Mouse (Mus musculus) kidney, postnatal 0 days (tissue): ENCODE data around the gene Zfp229. TPM values are rescaled to one million over a fixed set of nuclear protein-coding genes. Genes with fewer than 3 reads are reported as not detected.

Experiments used
- ATAC-seq: fragments of 200-750 bp; cut with Nextera tagmentation; replicated peaks from 2 replicates; pipeline ENCODE4 v1.8.0; 2017; ENCODE audit warnings: low read depth, moderate number of reproducible peaks, moderate TSS enrichment, moderate library complexity; ENCODE audit not compliant: low FRiP score
- DNase-seq: peaks from one replicate; pipeline ENCODE4 v3.0.0-alpha.2; 2016; ENCODE audit warnings: low spot score
- H3K27ac ChIP-seq: fragments of 300-500 bp; sonication (generic); 2 replicates; pipeline ENCODE4 v1.5.1; 2014; ENCODE audit warnings: mild to moderate bottlenecking
- H3K27me3 ChIP-seq: fragments of 300-500 bp; sonication (generic); 2 replicates; pipeline ENCODE4 v1.6.1; 2014; ENCODE audit warnings: low read length, mixed read lengths; ENCODE audit not compliant: insufficient read depth
- H3K36me3 ChIP-seq: fragments of 300-500 bp; sonication (generic); 2 replicates; pipeline ENCODE4 v1.6.1; 2014; ENCODE audit warnings: low read length, mixed read lengths; ENCODE audit not compliant: insufficient read depth
- H3K4me1 ChIP-seq: fragments of 300-500 bp; sonication (generic); replicated peaks from 2 replicates; pipeline ENCODE4 v1.6.1; 2014; ENCODE audit warnings: antibody characterized with exemption, low read length, mixed read lengths; ENCODE audit not compliant: insufficient read depth
- H3K4me2 ChIP-seq: fragments of 300-500 bp; sonication (generic); 2 replicates; pipeline ENCODE4 v1.6.1; 2014; ENCODE audit warnings: mild to moderate bottlenecking, low read length, moderate library complexity, mixed read lengths
- H3K4me3 ChIP-seq: fragments of 300-500 bp; sonication (generic); replicated peaks from 2 replicates; pipeline ENCODE4 v1.5.1; 2014; ENCODE audit warnings: low read depth, low read length
- H3K9ac ChIP-seq: fragments of 300-500 bp; sonication (generic); 2 replicates; pipeline ENCODE4 v1.6.1; 2014; ENCODE audit warnings: low read depth, low read length
- H3K9me3 ChIP-seq: fragments of 300-500 bp; sonication (generic); replicated peaks from 2 replicates; pipeline ENCODE4 v1.6.1; 2016; ENCODE audit warnings: low read length, inconsistent platforms, mixed read lengths
- CTCF ChIP-seq: IDR thresholded peaks from 2 replicates; pipeline ENCODE4 v1.5.1; 2016; ENCODE audit warnings: antibody characterized with exemption, low read depth, mild to moderate bottlenecking, moderate library complexity
- WGBS: fragments of 180-500 bp; shearing (Covaris S2); extraction: QIAGEN DNeasy Blood & Tissue Kit; methylation state at CpG from one replicate; pipeline ENCODE4 v1.1.7; 2014; 5-methylcytosine and 5-hydroxymethylcytosine counted together
- polyA plus RNA-seq: library from polyadenylated mRNA; unstranded; fragments of >200 nt; fragmentation: Nextera tagmentation; extraction: Ambion mirVana; gene quantifications from 2 replicates; pipeline ENCODE4 v1.2.1, GENCODE M21; 2015

Zfp229 gene
- polyA plus RNA-seq, 1 experiment from 2014 or later, result 5.7 TPM

GRCm38 (mm10) chr17:21707343-21707996 lies 23.1 kb upstream of the Zfp229 start, which contains the start of gene Zfp760:
Zfp760 (plus strand) TSS chr17:21707741.
- H3K4me3 ChIP-seq, result peak within 1 kb of the TSS; percentile 58
- DNase-seq, result peak; percentile 98
- no peaks in the 10 kb centered on the region for H3K9me3 ChIP-seq
- no peaks in the 10 kb centered on the region for H3K36me3 ChIP-seq
- H3K9ac ChIP-seq, result peak within 1 kb of the TSS; percentile 64
- peak within 1 kb of the TSS; percentile 58 for H3K4me2 ChIP-seq
- ATAC-seq, result peak; percentile 99
- TF ChIP-seq CTCF, result no peak
- peak within 1 kb of the TSS; percentile 93 for H3K27ac ChIP-seq
- WGBS, result 5% methylated on average over 26 of the region's 26 CpGs
- no peaks in the 10 kb centered on the region for H3K27me3 ChIP-seq
- 0 out of 2 replicates have a peak, but pooled peaks cover 3% of the 10 kb centered on the region for H3K4me1 ChIP-seq

GRCm38 (mm10) chr17:21708401-21708800 lies 22.2 kb upstream of the Zfp229 start:
- no peaks in the 10 kb centered on the region for H3K36me3 ChIP-seq
- 28% methylated on average over 2 of the region's 2 CpGs for WGBS
- H3K9me3 ChIP-seq, result no peaks in the 10 kb centered on the region
- ATAC-seq (no peak), DNase-seq (peak; percentile 6)
- peak overlapping the region; percentile 58 for H3K4me2 ChIP-seq
- no peak for TF ChIP-seq CTCF
- H3K9ac ChIP-seq, result peak overlapping the region; percentile 49; the same call in 1 of the 2 replicates
- H3K27me3 ChIP-seq, result no peaks in the 10 kb centered on the region
- 0 out of 2 replicates have a peak overlapping the region, but pooled peaks have one; percentile 93 for H3K27ac ChIP-seq
- peak overlapping the region; percentile 58 for H3K4me3 ChIP-seq
- H3K4me1 ChIP-seq, result 0 out of 2 replicates have a peak, but pooled peaks cover 3% of the 10 kb centered on the region

GRCm38 (mm10) chr17:21733049-21733448 lies 2.5 kb downstream of the Zfp229 start:
- H3K27me3 ChIP-seq, result no peaks in the 10 kb centered on the region
- 0 out of 2 replicates have a peak, but pooled peaks cover 5% of the 10 kb centered on the region for H3K36me3 ChIP-seq
- no peak for ATAC-seq
- TF ChIP-seq CTCF, result no peak
- H3K4me2 ChIP-seq, result peak overlapping the region; percentile 62
- DNase-seq, result no peak
- H3K4me3 ChIP-seq, result peak overlapping the region; percentile 68
- H3K9ac ChIP-seq, result peak overlapping the region; percentile 76; the same call in 1 of the 2 replicates
- 0 out of 2 replicates have a peak, but pooled peaks cover 3% of the 10 kb centered on the region for H3K4me1 ChIP-seq
- peak overlapping the region; percentile 91 for H3K27ac ChIP-seq
- H3K9me3 ChIP-seq, result no peaks in the 10 kb centered on the region
- WGBS, result 87% methylated on average over 4 of the region's 4 CpGs

- H3K36me3 ChIP-seq, result 0 out of 2 replicates have a peak, but pooled peaks cover 7% of the 10 kb centered on the region
- H3K27me3 ChIP-seq, result no peaks in the 10 kb centered on the region
- peak overlapping the region; percentile 62 for H3K4me2 ChIP-seq
- H3K27ac ChIP-seq, result peak overlapping the region; percentile 91
- peak overlapping the region; percentile 68 for H3K4me3 ChIP-seq
- ATAC-seq, result peak; percentile 98
- peak; percentile 97 for DNase-seq
- under 1% methylated on average over 27 of the region's 27 CpGs for WGBS
- H3K9ac ChIP-seq, result peak overlapping the region; percentile 76
- 0 out of 2 replicates have a peak, but pooled peaks cover 3% of the 10 kb centered on the region for H3K4me1 ChIP-seq
- no peaks in the 10 kb centered on the region for H3K9me3 ChIP-seq
- peak; percentile 67 for TF ChIP-seq CTCF
Observed at GRCm38 (mm10) chr17:21733529-21734031, 3.0 kb downstream of the Zfp229 start.

GRCm38 (mm10) chr17:21752791-21753190 lies 22.2 kb downstream of the Zfp229 start:
- H3K27ac ChIP-seq, result no peak overlapping the region
- H3K9me3 ChIP-seq, result no peaks in the 10 kb centered on the region
- DNase-seq, result no peak
- WGBS, result 86% methylated on average over 2 of the region's 2 CpGs
- no peaks in the 10 kb centered on the region for H3K4me1 ChIP-seq
- TF ChIP-seq CTCF, result no peak
- no peak overlapping the region for H3K4me3 ChIP-seq
- no peak for ATAC-seq
- no peak overlapping the region for H3K4me2 ChIP-seq
- no peak overlapping the region for H3K9ac ChIP-seq
- no peaks in the 10 kb centered on the region for H3K36me3 ChIP-seq
- H3K27me3 ChIP-seq, result no peaks in the 10 kb centered on the region

GRCm38 (mm10) chr17:21753342-21754208 lies 23.0 kb downstream of the Zfp229 start:
- H3K27me3 ChIP-seq, result no peaks in the 10 kb centered on the region
- H3K9ac ChIP-seq, result peak overlapping the region; percentile 51; the same call in 1 of the 2 replicates
- DNase-seq (peak; percentile 24), ATAC-seq (no peak)
- H3K4me1 ChIP-seq, result no peaks in the 10 kb centered on the region
- no peak for TF ChIP-seq CTCF
- WGBS, result 10% methylated on average over 20 of the region's 20 CpGs
- no peak overlapping the region for H3K27ac ChIP-seq
- no peaks in the 10 kb centered on the region for H3K36me3 ChIP-seq
- no peaks in the 10 kb centered on the region for H3K9me3 ChIP-seq
- peak overlapping the region; percentile 42 for H3K4me3 ChIP-seq
- peak overlapping the region; percentile 73 for H3K4me2 ChIP-seq
